Mouse (Mus musculus) kidney, embryonic 15.5 days (tissue): ENCODE measurements around the gene Uroc1. TPM values are rescaled to one million over a fixed set of nuclear protein-coding genes. Genes with fewer than 3 reads are reported as not detected.

ENCODE experiments used
- ATAC-seq: fragments of 200-750 bp; cut with Nextera tagmentation; replicated peaks from 2 replicates; pipeline ENCODE4 v1.8.0; 2017; ENCODE audit warnings: moderate TSS enrichment; ENCODE audit not compliant: low FRiP score
- H3K27ac ChIP-seq: fragments of 300-500 bp; sonication (generic); 2 replicates; pipeline ENCODE4 v1.5.1; 2015; ENCODE audit warnings: mild to moderate bottlenecking, inconsistent platforms
- H3K27me3 ChIP-seq: fragments of 300-500 bp; sonication (generic); 2 replicates; pipeline ENCODE4 v1.6.1; 2015; ENCODE audit warnings: inconsistent platforms
- H3K36me3 ChIP-seq: fragments of 300-500 bp; sonication (generic); 2 replicates; pipeline ENCODE4 v1.6.1; 2015; ENCODE audit warnings: inconsistent platforms
- H3K4me1 ChIP-seq: fragments of 300-500 bp; sonication (generic); 2 replicates; pipeline ENCODE4 v1.6.1; 2015; ENCODE audit warnings: inconsistent platforms
- H3K4me2 ChIP-seq: fragments of 300-500 bp; sonication (generic); 2 replicates; pipeline ENCODE4 v1.6.1; 2015; ENCODE audit warnings: moderate library complexity, mild to moderate bottlenecking, inconsistent platforms
- H3K4me3 ChIP-seq: fragments of 300-500 bp; sonication (generic); replicated peaks from 2 replicates; pipeline ENCODE4 v1.5.1; 2015; ENCODE audit warnings: mild to moderate bottlenecking, inconsistent platforms
- H3K9ac ChIP-seq: fragments of 300-500 bp; sonication (generic); 2 replicates; pipeline ENCODE4 v1.6.1; 2015; ENCODE audit warnings: mild to moderate bottlenecking, inconsistent platforms
- H3K9me3 ChIP-seq: fragments of 300-500 bp; sonication (generic); replicated peaks from 2 replicates; pipeline ENCODE4 v1.6.1; 2016; ENCODE audit warnings: inconsistent platforms
- WGBS: fragments of 180-500 bp; shearing (Covaris S2); methylation state at CpG from one replicate; pipeline ENCODE4 v1.1.7; 2015; ENCODE audit warnings: mixed read lengths; 5-methylcytosine and 5-hydroxymethylcytosine counted together
- polyA plus RNA-seq: library from polyadenylated mRNA; unstranded; fragments of >200 nt; fragmentation: Nextera tagmentation; extraction: Ambion mirVana; gene quantifications from 2 replicates; pipeline ENCODE4 v1.2.1, GENCODE M21; 2015

Gene Uroc1
- polyA plus RNA-seq, 1 experiment from 2014 or later: 0.44 TPM

DNA sequence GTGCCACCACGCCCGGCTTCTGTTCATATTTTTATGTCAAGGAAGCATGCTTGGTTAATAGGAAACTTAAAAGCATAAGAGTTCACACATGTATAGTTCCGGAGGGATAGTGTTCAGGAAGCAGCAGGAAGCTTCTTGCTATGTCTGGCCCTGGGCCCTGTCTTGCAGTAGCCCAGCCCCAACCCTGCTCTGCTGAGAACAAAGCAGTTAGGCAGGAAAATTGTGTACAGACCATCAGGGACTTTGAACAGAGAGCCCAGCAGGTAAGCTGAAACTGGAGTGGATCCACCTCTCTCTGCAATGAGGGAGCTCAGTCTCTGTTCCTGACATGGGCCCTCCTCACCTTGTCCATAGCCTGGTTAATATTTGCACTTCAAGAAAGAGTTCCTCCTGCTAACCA is 64.2 kb downstream of the Uroc1 start:
- Histone ChIP-seq H3K4me1 (no peaks in the 10 kb centered on the region), H3K27me3 (no peaks in the 10 kb centered on the region), H3K9me3 (no peaks in the 10 kb centered on the region), H3K36me3 (peaks cover 41% of the 10 kb centered on the region), H3K4me3 (no peak overlapping the region), H3K4me2 (no peak overlapping the region), H3K9ac (no peak overlapping the region), H3K27ac (no peak overlapping the region)
- 86% methylated on average over 3 of the region's 3 CpGs for WGBS
- no peak for ATAC-seq

DNA sequence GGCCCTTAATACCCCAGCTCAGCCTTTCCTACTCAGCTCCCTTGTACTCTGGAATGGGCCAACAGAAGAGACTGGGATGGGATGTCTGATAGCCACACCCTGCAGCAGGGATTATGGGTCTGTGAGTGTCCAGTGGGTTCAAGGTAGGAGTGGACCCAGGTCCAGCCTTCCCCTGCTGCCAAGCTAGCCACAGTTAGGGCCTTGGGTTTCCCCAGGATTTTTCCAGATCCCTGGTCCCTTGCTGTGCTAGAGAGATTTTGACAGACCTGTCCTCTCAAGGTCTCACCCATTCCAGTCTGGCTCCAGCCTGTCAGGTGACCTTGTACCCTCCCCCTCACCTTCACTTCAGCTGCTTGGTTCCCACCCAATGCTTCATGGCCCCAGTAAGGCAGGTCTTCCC is 75.5 kb downstream of the Uroc1 start:
- Histone ChIP-seq H3K27ac (no peak overlapping the region), H3K4me1 (no peaks in the 10 kb centered on the region)
- ATAC-seq: no peak

DNA sequence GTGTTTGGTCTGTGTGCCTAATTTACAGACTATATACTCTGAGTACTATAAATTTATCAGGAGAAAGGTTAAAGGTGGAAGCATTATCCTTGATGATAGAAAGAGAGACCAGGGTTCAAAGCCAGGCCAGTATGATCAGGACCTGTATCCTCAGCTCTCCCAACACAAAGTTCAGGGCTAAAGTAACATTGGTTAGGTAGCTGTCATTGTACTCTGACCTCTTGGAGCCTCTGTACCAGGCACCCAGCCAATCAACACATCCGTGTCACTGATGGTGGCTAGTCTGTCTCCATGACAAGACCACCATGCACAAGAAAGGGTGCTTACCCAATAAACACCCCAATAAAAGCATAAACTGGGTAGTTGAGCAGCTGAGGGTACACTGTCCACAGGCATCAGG is 77.9 kb downstream of the Uroc1 start:
- ATAC-seq: no peak
- Histone ChIP-seq H3K4me1 (no peaks in the 10 kb centered on the region), H3K4me3 (no peak overlapping the region), H3K9ac (no peak overlapping the region), H3K9me3 (no peaks in the 10 kb centered on the region), H3K27me3 (no peaks in the 10 kb centered on the region), H3K4me2 (no peak overlapping the region), H3K36me3 (no peaks in the 10 kb centered on the region), H3K27ac (no peak overlapping the region)
- WGBS: 69% methylated on average over 1 of the region's 1 CpGs

More for the DNA sequence above, 75.5 kb downstream of the Uroc1 start:
- Histone ChIP-seq H3K27me3 (no peaks in the 10 kb centered on the region), H3K4me2 (no peak overlapping the region), H3K36me3 (0 out of 2 replicates have a peak, but pooled peaks cover 9% of the 10 kb centered on the region), H3K4me3 (no peak overlapping the region), H3K9ac (no peak overlapping the region), H3K9me3 (no peaks in the 10 kb centered on the region)

- Histone ChIP-seq H3K4me3 (no peak overlapping the region), H3K27ac (no peak overlapping the region), H3K4me2 (no peak overlapping the region), H3K4me1 (no peaks in the 10 kb centered on the region), H3K9me3 (no peaks in the 10 kb centered on the region), H3K36me3 (no peaks in the 10 kb centered on the region), H3K9ac (no peak overlapping the region), H3K27me3 (no peaks in the 10 kb centered on the region)
- WGBS: 56% methylated on average over 7 of the region's 7 CpGs
- no peak for ATAC-seq
These were observed 78.8 kb downstream of the Uroc1 start for GRCm38 (mm10) chr6:90411926-90412325.

Other genes with a start within 250 kb of the Uroc1 start
- gene Vmn1r50, start 231.9 kb upstream of the Uroc1 start, polyA plus RNA-seq: not detected in 2 replicates
- not detected in 2 replicates for gene Vmn1r51, start 210.7 kb upstream of the Uroc1 start, polyA plus RNA-seq
- not detected in 2 replicates for gene Vmn1r52, start 158.5 kb upstream of the Uroc1 start, polyA plus RNA-seq
- not detected in 2 replicates for gene V1ra8, start 130.5 kb upstream of the Uroc1 start, polyA plus RNA-seq
- gene Vmn1r53, start 108.8 kb upstream of the Uroc1 start, polyA plus RNA-seq: not detected in 2 replicates
- not detected in 2 replicates for gene Vmn1r54, start 87.0 kb upstream of the Uroc1 start, polyA plus RNA-seq
- not detected in 2 replicates for gene BC048671, start 32.1 kb upstream of the Uroc1 start, polyA plus RNA-seq
- gene Chst13, start 8.1 kb upstream of the Uroc1 start, polyA plus RNA-seq: 4.9 and 5.6 TPM in 2 replicates
- 8.9 and 9.1 TPM in 2 replicates for gene Zxdc, start 36.2 kb downstream of the Uroc1 start, polyA plus RNA-seq
- 0.30 and 0.58 TPM in 2 replicates for gene Cfap100, start 95.5 kb downstream of the Uroc1 start, polyA plus RNA-seq
- gene Klf15, start 129.3 kb downstream of the Uroc1 start, polyA plus RNA-seq: 11.7 and 12.6 TPM in 2 replicates
- 11.2 and 13.8 TPM in 2 replicates for gene Aldh1l1, start 153.1 kb downstream of the Uroc1 start, polyA plus RNA-seq